Mouse (Mus musculus) brain, embryonic 14.5 days (tissue): Measurements from ENCODE around the gene Pced1b.

Experiments
- CTCF ChIP-seq: fragments of 200-500 bp; IDR thresholded peaks from 2 replicates; pipeline ENCODE4 v1.5.1; 2012; ENCODE audit warnings: inconsistent platforms, mild to moderate bottlenecking, moderate library complexity, borderline replicate concordance; ENCODE audit not compliant: insufficient read depth, insufficient read length; ENCODE audit errors: extremely low read depth
- POLR2A ChIP-seq: fragments of 200-500 bp; IDR thresholded peaks from 2 replicates; pipeline ENCODE4 v1.6.1; 2012; ENCODE audit warnings: mild to moderate bottlenecking, inconsistent platforms, borderline replicate concordance; ENCODE audit not compliant: poor library complexity, insufficient read depth, insufficient read length, severe bottlenecking; ENCODE audit errors: extremely low read depth

DNA sequence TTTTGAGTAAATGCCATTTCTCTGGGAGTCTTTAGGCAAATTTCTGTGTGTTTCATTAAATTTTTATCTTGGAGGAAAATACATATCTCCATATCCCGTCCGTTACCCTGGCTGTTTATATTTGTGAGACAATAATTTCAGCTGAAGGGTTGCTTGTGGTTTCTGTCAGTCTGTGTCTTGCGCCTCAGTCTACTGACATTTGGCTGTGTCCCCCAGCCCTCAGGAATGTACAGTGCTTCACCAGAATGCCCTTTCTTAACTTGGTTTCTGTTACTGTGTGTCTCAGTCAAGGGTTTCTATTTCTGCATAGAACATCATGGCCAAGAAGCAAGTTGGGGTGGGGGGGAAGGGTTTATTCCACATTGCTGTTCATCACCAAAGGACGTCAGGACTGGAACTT is 42.3 kb downstream of the Pced1b start:
- TF ChIP-seq CTCF: no peak
- no peak for TF ChIP-seq POLR2A
